Mouse (Mus musculus) forebrain, embryonic 13.5 days (tissue): ENCODE data around the gene Nxph4. TPM values are rescaled to one million over a fixed set of nuclear protein-coding genes. Genes with fewer than 3 reads are reported as not detected.

Source experiments
- ATAC-seq: fragments of 200-750 bp; cut with Nextera tagmentation; 2 replicates; pipeline ENCODE4 v1.8.0; 2017
- H3K27ac ChIP-seq: fragments of 300-500 bp; sonication (generic); 2 replicates; pipeline ENCODE4 v1.5.1; 2015; ENCODE audit warnings: inconsistent platforms, mild to moderate bottlenecking, moderate library complexity
- H3K27me3 ChIP-seq: fragments of 300-500 bp; sonication (generic); 2 replicates; pipeline ENCODE4 v1.6.1; 2015; ENCODE audit warnings: mild to moderate bottlenecking, inconsistent platforms
- H3K36me3 ChIP-seq: fragments of 300-500 bp; sonication (generic); 2 replicates; pipeline ENCODE4 v1.6.1; 2015; ENCODE audit warnings: mild to moderate bottlenecking, inconsistent platforms; ENCODE audit not compliant: poor library complexity, severe bottlenecking
- H3K4me1 ChIP-seq: fragments of 300-500 bp; sonication (generic); 2 replicates; pipeline ENCODE4 v1.6.1; 2015; ENCODE audit warnings: inconsistent platforms
- H3K4me2 ChIP-seq: fragments of 300-500 bp; sonication (generic); 2 replicates; pipeline ENCODE4 v1.6.1; 2015; ENCODE audit warnings: inconsistent platforms, mild to moderate bottlenecking, moderate library complexity
- H3K4me3 ChIP-seq: fragments of 300-500 bp; sonication (generic); 2 replicates; pipeline ENCODE4 v1.5.1; 2015; ENCODE audit warnings: mild to moderate bottlenecking, inconsistent platforms
- H3K9ac ChIP-seq: fragments of 300-500 bp; sonication (generic); 2 replicates; pipeline ENCODE4 v1.6.1; 2015; ENCODE audit warnings: mild to moderate bottlenecking, inconsistent platforms
- H3K9me3 ChIP-seq: fragments of 300-500 bp; sonication (generic); replicated peaks from 2 replicates; pipeline ENCODE4 v1.6.1; 2016; ENCODE audit warnings: inconsistent platforms
- WGBS: fragments of 180-500 bp; shearing (Covaris S2); methylation state at CpG from one replicate; pipeline ENCODE4 v1.1.7; 2015; 5-methylcytosine and 5-hydroxymethylcytosine counted together
- polyA plus RNA-seq: library from polyadenylated mRNA; unstranded; fragments of >200 nt; fragmentation: Nextera tagmentation; extraction: Ambion mirVana; gene quantifications from 2 replicates; pipeline ENCODE4 v1.2.1, GENCODE M21; 2015

The Nxph4 gene
- polyA plus RNA-seq, 1 experiment from 2014 or later: 36.8 TPM

DNA sequence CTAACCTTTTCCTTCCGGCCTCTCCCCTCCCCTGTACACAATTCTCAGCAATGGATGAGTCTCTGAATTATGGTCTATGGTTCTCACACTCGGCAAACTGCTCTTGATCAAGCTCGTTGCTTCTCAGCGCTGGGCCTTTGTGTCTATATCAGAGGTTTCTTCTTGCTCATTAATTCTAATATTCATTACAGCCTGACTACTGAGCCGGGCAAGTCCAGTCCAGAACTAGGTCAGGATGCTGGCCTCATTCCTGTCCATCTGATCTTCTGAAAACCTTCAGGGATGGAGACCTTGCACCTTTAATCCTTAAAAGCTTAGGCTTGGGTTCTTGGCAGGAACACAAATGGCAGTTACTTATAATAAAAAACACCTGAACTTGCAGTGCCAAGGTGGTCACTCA, 34.8 kb downstream of the Nxph4 start:
- no peak overlapping the region for H3K9ac ChIP-seq
- no peak overlapping the region for H3K4me2 ChIP-seq
- no peaks in the 10 kb centered on the region for H3K4me1 ChIP-seq
- H3K36me3 ChIP-seq: peaks cover 70% of the 10 kb centered on the region
- ATAC-seq: no peak
- H3K27ac ChIP-seq: no peak overlapping the region
- no peaks in the 10 kb centered on the region for H3K9me3 ChIP-seq
- WGBS: 81% methylated on average over 5 of the region's 5 CpGs
- H3K4me3 ChIP-seq: no peak overlapping the region
- H3K27me3 ChIP-seq: no peaks in the 10 kb centered on the region

DNA sequence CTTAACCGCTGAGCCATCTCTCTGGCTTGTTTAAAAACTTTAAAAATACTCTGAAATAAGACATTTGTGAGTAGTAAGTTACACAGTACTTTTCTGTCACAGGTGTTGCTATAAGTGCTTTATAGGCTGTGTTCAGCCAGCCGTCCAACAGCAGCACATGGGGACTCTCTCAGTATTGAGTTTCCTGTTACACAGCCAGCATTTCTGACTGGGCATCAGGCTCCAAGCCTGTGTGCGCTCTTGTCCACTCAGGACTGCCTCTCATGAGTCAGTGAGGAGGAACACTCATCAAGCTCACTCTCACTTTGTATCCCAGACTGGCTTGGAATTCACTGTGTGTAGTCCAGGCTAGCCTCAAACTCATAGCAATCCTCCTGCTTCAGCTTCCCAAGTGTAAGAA, 38.2 kb downstream of the Nxph4 start:
- 95% methylated on average over 3 of the region's 3 CpGs for WGBS
- Histone ChIP-seq H3K9ac (no peak overlapping the region), H3K36me3 (peaks cover 91% of the 10 kb centered on the region), H3K4me3 (no peak overlapping the region), H3K27me3 (no peaks in the 10 kb centered on the region), H3K9me3 (no peaks in the 10 kb centered on the region), H3K4me1 (no peaks in the 10 kb centered on the region), H3K4me2 (no peak overlapping the region), H3K27ac (no peak overlapping the region)
- ATAC-seq: no peak

DNA sequence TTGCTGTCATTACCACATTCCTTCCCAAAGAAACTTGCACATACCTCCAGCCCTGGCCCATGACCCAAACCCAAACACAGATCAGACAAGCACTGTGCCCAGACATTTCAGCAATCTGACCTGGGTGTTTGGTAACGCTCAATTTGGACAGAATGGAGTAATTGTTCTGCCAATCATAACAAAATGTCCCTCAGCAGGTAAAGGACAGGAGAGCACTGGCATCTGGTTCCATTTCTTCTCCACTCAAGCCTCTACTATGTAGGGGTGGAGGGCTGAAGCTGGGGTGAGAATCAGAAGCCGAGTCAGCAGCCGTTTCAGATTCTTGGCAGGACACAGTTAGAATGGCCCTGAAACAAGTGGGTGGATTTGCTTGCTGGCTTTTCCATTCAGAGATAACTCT, 42.2 kb downstream of the Nxph4 start:
- no peak for ATAC-seq
- no peak overlapping the region for H3K4me2 ChIP-seq
- peaks cover 95% of the 10 kb centered on the region for H3K36me3 ChIP-seq
- no peaks in the 10 kb centered on the region for H3K27me3 ChIP-seq
- WGBS: 92% methylated on average over 3 of the region's 3 CpGs
- no peaks in the 10 kb centered on the region for H3K4me1 ChIP-seq
- H3K9ac ChIP-seq: no peak overlapping the region
- no peak overlapping the region for H3K4me3 ChIP-seq
- no peak overlapping the region for H3K27ac ChIP-seq
- no peaks in the 10 kb centered on the region for H3K9me3 ChIP-seq

- 69% methylated on average over 8 of the region's 8 CpGs for WGBS
- ATAC-seq: no peak
Measured at GRCm38 (mm10) chr10:127491128-127491512, 43.2 kb downstream of the Nxph4 start.

DNA sequence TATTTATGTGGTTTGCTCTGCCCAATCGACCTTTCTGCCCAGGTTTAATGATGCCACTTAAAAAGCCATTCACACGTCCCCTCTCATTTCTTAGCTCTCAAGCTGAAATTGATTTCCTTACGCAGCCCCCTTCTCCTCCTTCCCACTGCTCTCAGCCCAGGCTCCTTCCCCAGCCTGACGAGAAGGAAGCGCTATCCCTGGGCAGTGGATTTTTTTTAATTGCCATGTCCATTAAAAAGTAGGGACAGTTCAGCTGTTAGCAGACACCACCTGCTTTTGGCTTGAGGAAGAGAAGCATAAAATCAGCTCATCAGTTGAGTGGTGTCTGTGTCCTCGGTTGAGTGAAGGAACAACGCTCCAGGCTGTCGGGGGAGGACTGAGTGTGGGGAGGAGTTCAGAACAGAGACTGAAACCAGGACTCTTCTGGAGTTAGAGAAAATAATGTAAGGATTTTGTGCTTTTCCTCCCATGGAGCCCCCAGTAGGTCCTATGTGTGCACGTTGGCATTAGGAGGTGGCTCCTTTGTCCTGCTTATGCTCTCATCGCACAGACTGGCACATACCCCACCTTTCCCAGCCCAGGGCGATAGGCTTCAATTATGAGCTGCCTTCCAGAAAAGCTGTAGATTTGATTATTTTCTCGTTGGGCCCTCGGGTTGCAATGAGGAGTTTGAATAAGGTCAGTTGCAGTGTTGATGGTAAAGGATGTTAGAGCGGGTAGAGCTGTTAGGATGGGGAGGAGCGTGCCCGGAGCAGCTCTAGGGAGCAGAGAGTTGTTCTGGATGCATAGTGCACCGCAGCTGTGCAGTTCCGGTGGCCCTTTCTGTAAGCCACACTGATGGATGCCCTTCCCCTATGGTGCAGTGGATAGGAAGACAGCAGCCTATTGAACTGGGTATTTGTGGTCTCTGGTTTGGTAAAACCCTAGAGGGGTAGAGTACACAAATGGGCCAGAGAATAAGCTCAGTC, 43.9 kb downstream of the Nxph4 start:
- H3K27me3 ChIP-seq: no peaks in the 10 kb centered on the region
- H3K27ac ChIP-seq: peak overlapping the region; percentile 40
- 83% methylated on average over 18 of the region's 18 CpGs for WGBS
- H3K9me3 ChIP-seq: no peaks in the 10 kb centered on the region
- no peak overlapping the region for H3K4me3 ChIP-seq
- H3K36me3 ChIP-seq: peaks cover 92% of the 10 kb centered on the region
- no peak for ATAC-seq
- H3K9ac ChIP-seq: no peak overlapping the region
- no peak overlapping the region for H3K4me2 ChIP-seq
- no peaks in the 10 kb centered on the region for H3K4me1 ChIP-seq

More at GRCm38 (mm10) chr10:127491128-127491512, 43.2 kb downstream of the Nxph4 start:
- Histone ChIP-seq H3K27me3 (no peaks in the 10 kb centered on the region), H3K4me2 (no peak overlapping the region), H3K4me3 (no peak overlapping the region), H3K4me1 (no peaks in the 10 kb centered on the region), H3K9me3 (no peaks in the 10 kb centered on the region), H3K27ac (peak overlapping the region; percentile 32), H3K9ac (no peak overlapping the region), H3K36me3 (peaks cover 93% of the 10 kb centered on the region)

GRCm38 (mm10) chr10:127488856-127489255, 45.5 kb downstream of the Nxph4 start:
- Histone ChIP-seq H3K9me3 (no peaks in the 10 kb centered on the region), H3K9ac (no peak overlapping the region), H3K36me3 (peaks cover 92% of the 10 kb centered on the region), H3K4me3 (no peak overlapping the region), H3K4me2 (no peak overlapping the region), H3K4me1 (no peaks in the 10 kb centered on the region), H3K27me3 (no peaks in the 10 kb centered on the region), H3K27ac (no peak overlapping the region)
- 90% methylated on average over 7 of the region's 7 CpGs for WGBS
- ATAC-seq: no peak

DNA sequence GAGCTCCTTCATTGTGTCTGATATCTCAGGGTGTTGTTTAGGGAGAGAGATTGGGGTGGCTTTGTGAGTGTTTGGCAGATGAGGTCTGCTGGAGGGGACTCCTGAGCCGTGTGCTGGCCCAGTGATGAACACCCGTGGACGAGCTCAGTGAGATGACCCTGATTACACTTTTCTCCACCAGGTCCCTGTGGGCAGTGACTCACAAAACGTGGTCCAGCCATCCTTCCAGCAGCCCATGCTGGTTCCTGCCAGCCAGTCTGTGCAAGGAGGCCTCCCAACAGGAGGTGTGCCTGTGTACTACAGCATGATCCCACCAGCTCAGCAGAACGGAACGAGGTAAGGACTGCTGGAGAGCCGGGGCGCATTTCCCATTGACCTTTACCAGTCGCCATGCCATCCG, 49.1 kb downstream of the Nxph4 start:
- Histone ChIP-seq H3K4me3 (no peak overlapping the region), H3K27me3 (no peaks in the 10 kb centered on the region), H3K4me1 (no peaks in the 10 kb centered on the region), H3K27ac (no peak overlapping the region), H3K9me3 (no peaks in the 10 kb centered on the region), H3K4me2 (no peak overlapping the region), H3K9ac (no peak overlapping the region), H3K36me3 (peaks cover 88% of the 10 kb centered on the region)
- no peak for ATAC-seq
- WGBS: 94% methylated on average over 10 of the region's 10 CpGs

DNA sequence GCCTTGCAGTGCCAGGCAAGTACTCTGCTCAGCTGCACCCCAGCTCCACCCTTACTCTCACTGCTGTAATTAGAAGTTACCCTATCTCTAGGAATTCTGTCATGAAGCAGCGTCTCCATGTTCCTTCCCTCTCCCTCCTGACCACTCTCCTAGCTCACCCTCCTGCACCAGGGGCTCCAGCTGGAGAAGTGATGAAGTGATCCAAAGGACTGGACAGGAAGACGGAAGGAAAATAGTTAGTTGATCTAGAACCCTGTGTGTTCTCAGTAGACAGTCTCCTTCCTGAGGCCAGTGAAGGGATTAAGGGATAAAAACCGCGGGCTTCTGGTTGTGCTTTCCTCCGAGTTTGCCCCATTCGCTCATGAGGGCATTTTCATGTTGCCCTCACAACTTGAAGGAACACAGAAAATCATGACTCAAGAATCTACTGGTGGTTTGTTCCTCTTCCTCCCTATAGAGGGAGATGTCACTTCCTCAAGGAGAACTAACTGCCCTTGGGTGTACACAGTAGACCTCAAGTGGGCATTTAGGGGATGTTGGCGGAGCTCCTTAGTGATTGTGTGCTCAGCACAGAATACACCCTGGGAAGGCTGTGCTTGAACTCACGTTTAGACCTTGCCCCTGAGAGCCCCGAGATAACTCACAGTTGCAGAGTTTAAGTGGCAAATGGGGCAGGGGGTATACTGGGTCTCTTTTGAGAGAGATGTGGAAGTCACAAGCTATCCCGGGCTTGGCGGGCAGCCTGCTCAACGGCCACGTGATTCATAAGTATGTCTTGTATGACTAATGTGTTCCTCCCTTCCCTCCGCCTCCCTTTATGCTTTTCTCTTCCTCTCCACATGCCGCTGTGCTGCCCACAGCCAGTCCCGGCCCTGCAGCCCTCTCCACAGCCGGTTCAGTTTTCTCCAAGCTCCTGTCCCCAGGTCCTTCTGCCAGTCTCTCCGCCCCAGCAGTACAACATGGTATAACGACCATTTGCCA, 53.2 kb downstream of the Nxph4 start:
- no peak overlapping the region for H3K4me3 ChIP-seq
- H3K27ac ChIP-seq: no peak overlapping the region
- no peaks in the 10 kb centered on the region for H3K9me3 ChIP-seq
- no peak overlapping the region for H3K9ac ChIP-seq
- 86% methylated on average over 19 of the region's 19 CpGs for WGBS
- H3K36me3 ChIP-seq: peaks cover 67% of the 10 kb centered on the region
- H3K4me2 ChIP-seq: no peak overlapping the region
- H3K4me1 ChIP-seq: no peaks in the 10 kb centered on the region
- no peaks in the 10 kb centered on the region for H3K27me3 ChIP-seq
- ATAC-seq: no peak

GRCm38 (mm10) chr10:127479131-127479530, 55.2 kb downstream of the Nxph4 start:
- 98% methylated on average over 4 of the region's 4 CpGs for WGBS
- Histone ChIP-seq H3K27ac (no peak overlapping the region), H3K27me3 (no peaks in the 10 kb centered on the region), H3K4me3 (no peak overlapping the region), H3K9ac (no peak overlapping the region), H3K4me2 (no peak overlapping the region), H3K9me3 (no peaks in the 10 kb centered on the region), H3K36me3 (peaks cover 63% of the 10 kb centered on the region), H3K4me1 (no peaks in the 10 kb centered on the region)
- ATAC-seq: no peak

- H3K9me3 ChIP-seq: no peaks in the 10 kb centered on the region
- no peak overlapping the region for H3K4me3 ChIP-seq
- H3K27me3 ChIP-seq: no peaks in the 10 kb centered on the region
- no peak overlapping the region for H3K27ac ChIP-seq
- no peak overlapping the region for H3K4me2 ChIP-seq
- WGBS: 89% methylated on average over 7 of the region's 7 CpGs
- H3K9ac ChIP-seq: no peak overlapping the region
- peaks cover 65% of the 10 kb centered on the region for H3K36me3 ChIP-seq
- H3K4me1 ChIP-seq: no peaks in the 10 kb centered on the region
- ATAC-seq: no peak
Measured at GRCm38 (mm10) chr10:127477301-127477700, 57.1 kb downstream of the Nxph4 start.

DNA sequence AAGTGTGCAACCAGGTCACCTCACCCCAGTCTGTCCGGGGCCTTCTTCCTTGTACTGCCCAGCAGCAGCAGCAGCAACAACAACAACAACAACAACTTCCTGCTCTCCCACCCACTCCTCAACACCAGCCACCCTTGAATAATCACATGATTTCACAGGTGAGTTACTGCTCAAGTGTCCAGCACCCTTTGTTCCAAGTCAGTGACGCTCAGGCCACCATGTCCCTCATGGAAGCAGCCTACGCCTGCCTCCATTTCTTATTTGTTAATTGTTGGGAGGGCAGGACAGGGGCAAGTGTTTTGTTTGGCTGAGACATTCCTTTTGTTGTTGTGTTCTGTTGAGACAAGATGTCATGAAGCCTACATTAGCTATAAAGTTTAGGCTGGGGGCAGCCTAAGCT, 57.8 kb downstream of the Nxph4 start:
- no peak overlapping the region for H3K9ac ChIP-seq
- peaks cover 65% of the 10 kb centered on the region for H3K36me3 ChIP-seq
- 86% methylated on average over 3 of the region's 3 CpGs for WGBS
- H3K9me3 ChIP-seq: no peaks in the 10 kb centered on the region
- H3K27ac ChIP-seq: no peak overlapping the region
- no peak overlapping the region for H3K4me2 ChIP-seq
- H3K4me3 ChIP-seq: no peak overlapping the region
- no peak for ATAC-seq
- no peaks in the 10 kb centered on the region for H3K27me3 ChIP-seq
- H3K4me1 ChIP-seq: no peaks in the 10 kb centered on the region
